Mouse (Mus musculus) G1E (cell line): ENCODE data around the gene Ifi206. TPM values are rescaled to one million over a fixed set of nuclear protein-coding genes. Genes with fewer than 3 reads are reported as not detected.

Source experiments
- ATAC-seq: 2 replicates; pipeline ENCODE4 v1.8.0; 2016; ENCODE audit warnings: mild to moderate bottlenecking; ENCODE audit not compliant: insufficient number of reproducible peaks, poor library complexity, low FRiP score, severe bottlenecking; ENCODE audit errors: extremely low read depth
- DNase-seq: peaks from one replicate; pipeline ENCODE4 v3.0.0; 2012; ENCODE audit warnings: low spot score
- H3K27me3 ChIP-seq: 2 replicates; pipeline ENCODE4 v1.6.1; 2012; ENCODE audit warnings: mild to moderate bottlenecking, low read length, inconsistent platforms; ENCODE audit not compliant: insufficient read depth
- H3K36me3 ChIP-seq: replicated peaks from 2 replicates; pipeline ENCODE3; 2012; ENCODE audit warnings: mild to moderate bottlenecking, inconsistent platforms
- H3K4me1 ChIP-seq: 2 replicates; pipeline ENCODE4 v1.6.1; 2012; ENCODE audit warnings: low read depth, low read length, inconsistent platforms, mixed read lengths; ENCODE audit not compliant: insufficient read depth
- H3K4me3 ChIP-seq: 2 replicates; pipeline ENCODE4 v1.5.1; 2012; ENCODE audit warnings: low read depth, mild to moderate bottlenecking, inconsistent platforms, low read length, moderate library complexity, mixed read lengths
- H3K9me3 ChIP-seq: replicated peaks from 2 replicates; pipeline ENCODE4 v1.6.1; 2012; ENCODE audit warnings: inconsistent platforms
- CTCF ChIP-seq: IDR thresholded peaks from 2 replicates; pipeline ENCODE4 v1.5.1; 2012; ENCODE audit warnings: low read depth, low read length, inconsistent platforms, mixed read lengths
- GATA1 ChIP-seq: IDR thresholded peaks from 2 replicates; pipeline ENCODE4 v1.6.1; 2012; ENCODE audit warnings: borderline replicate concordance, low read length, inconsistent platforms, mixed read lengths
- GATA2 ChIP-seq: IDR thresholded peaks from 2 replicates; pipeline ENCODE4 v1.6.1; 2012; ENCODE audit warnings: low read depth, low read length, inconsistent platforms, borderline replicate concordance
- POLR2AphosphoS5 ChIP-seq: IDR thresholded peaks from 2 replicates; pipeline ENCODE4 v1.6.1; 2012; ENCODE audit warnings: low read depth, low read length, inconsistent platforms; ENCODE audit not compliant: insufficient replicate concordance
- TAL1 ChIP-seq: conservative IDR thresholded peaks from 2 replicates; pipeline ENCODE4 v1.6.1; 2012; ENCODE audit warnings: low read depth, low read length, inconsistent platforms, mixed read lengths
- polyA plus RNA-seq: library from polyadenylated mRNA; stranded (reverse); fragments of >175 nt; gene quantifications from 2 replicates; pipeline ENCODE4 v1.2.3, GENCODE M21; 2012
- total RNA-seq, 2 experiments: library from RNA; stranded (forward) in 1 of 2; stranded (reverse) in 1 of 2; fragments of 200-1000 nt in 1 of 2; fragments of >200 nt in 1 of 2; fragmentation: Nextera tagmentation in 1 of 2; gene quantifications; 2 replicates each; pipeline ENCODE4 v1.2.3; 2014 to 2017

Gene Ifi206
- total and polyA plus RNA-seq, 3 experiments = 0.05 TPM; not detected in 2

- no peaks in the 10 kb centered on the region for H3K36me3 ChIP-seq
- no peaks in the 10 kb centered on the region for H3K27me3 ChIP-seq
- DNase-seq = no peak
- ATAC-seq = no peak
- H3K4me1 ChIP-seq = no peaks in the 10 kb centered on the region
- no peaks in the 10 kb centered on the region for H3K9me3 ChIP-seq
- no peak for TF ChIP-seq GATA2
- TF ChIP-seq TAL1 = no peak
- no peak for TF ChIP-seq CTCF
- TF ChIP-seq GATA1 = no peak
- TF ChIP-seq POLR2AphosphoS5 = no peak
- H3K4me3 ChIP-seq = no peak overlapping the region
Measured at GRCm38 (mm10) chr1:173420374-173420773, 70.5 kb downstream of the Ifi206 start.

GRCm38 (mm10) chr1:173418936-173419621, 71.8 kb downstream of the Ifi206 start:
- Histone ChIP-seq H3K4me3 (no peak overlapping the region), H3K27me3 (no peaks in the 10 kb centered on the region), H3K9me3 (no peaks in the 10 kb centered on the region), H3K36me3 (no peaks in the 10 kb centered on the region), H3K4me1 (no peaks in the 10 kb centered on the region)
- DNase-seq = no peak
- no peak for ATAC-seq
- no peak for TF ChIP-seq GATA1
- no peak for TF ChIP-seq TAL1
- no peak for TF ChIP-seq GATA2
- no peak for TF ChIP-seq CTCF
- no peak for TF ChIP-seq POLR2AphosphoS5

GRCm38 (mm10) chr1:173418516-173418915, 72.3 kb downstream of the Ifi206 start:
- Histone ChIP-seq H3K4me3 (no peak overlapping the region), H3K36me3 (no peaks in the 10 kb centered on the region), H3K9me3 (no peaks in the 10 kb centered on the region), H3K27me3 (no peaks in the 10 kb centered on the region), H3K4me1 (no peaks in the 10 kb centered on the region)
- DNase-seq = no peak
- no peak for TF ChIP-seq GATA2
- TF ChIP-seq TAL1 = no peak
- no peak for TF ChIP-seq GATA1
- TF ChIP-seq CTCF = no peak
- no peak for TF ChIP-seq POLR2AphosphoS5
- no peak for ATAC-seq

Other genes with a start within 250 kb of the Ifi206 start
- not detected in 2 replicates for gene Olfr418, start 225.0 kb downstream of the Ifi206 start, total RNA-seq (2014; fragmentation: Nextera tagmentation)
- gene Olfr418, start 225.0 kb downstream of the Ifi206 start, total RNA-seq (2017) = 0.17 and 0.38 TPM in 2 replicates
- gene Olfr418, start 225.0 kb downstream of the Ifi206 start, polyA plus RNA-seq = not detected in 2 replicates
- gene Mptx2, start 213.3 kb downstream of the Ifi206 start, total RNA-seq (2014; fragmentation: Nextera tagmentation) = not detected in 2 replicates
- gene Mptx2, start 213.3 kb downstream of the Ifi206 start, total RNA-seq (2017) = not detected in 2 replicates
- gene Mptx2, start 213.3 kb downstream of the Ifi206 start, polyA plus RNA-seq = not detected in 2 replicates
- not detected in 2 replicates for gene Ackr1, start 157.3 kb downstream of the Ifi206 start, total RNA-seq (2014; fragmentation: Nextera tagmentation)
- not detected in 2 replicates for gene Ackr1, start 157.3 kb downstream of the Ifi206 start, total RNA-seq (2017)
- gene Ackr1, start 157.3 kb downstream of the Ifi206 start, polyA plus RNA-seq = not detected in 2 replicates
- gene Aim2, start 140.2 kb downstream of the Ifi206 start, total RNA-seq (2014; fragmentation: Nextera tagmentation) = 8.1 TPM in 1 of 2 replicates, not detected in the other
- not detected in 2 replicates for gene Aim2, start 140.2 kb downstream of the Ifi206 start, total RNA-seq (2017)
- not detected in 2 replicates for gene Aim2, start 140.2 kb downstream of the Ifi206 start, polyA plus RNA-seq
- not detected in 2 replicates for gene Cadm3, start 123.3 kb downstream of the Ifi206 start, total RNA-seq (2014; fragmentation: Nextera tagmentation)
- gene Cadm3, start 123.3 kb downstream of the Ifi206 start, total RNA-seq (2017) = 0.44 TPM in 1 of 2 replicates, not detected in the other
- not detected in 2 replicates for gene Cadm3, start 123.3 kb downstream of the Ifi206 start, polyA plus RNA-seq
- gene Ifi214, start 44.9 kb upstream of the Ifi206 start, total RNA-seq (2014; fragmentation: Nextera tagmentation) = not detected in 2 replicates
- 0.06 and 0.16 TPM in 2 replicates for gene Ifi214, start 44.9 kb upstream of the Ifi206 start, total RNA-seq (2017)
- gene Ifi214, start 44.9 kb upstream of the Ifi206 start, polyA plus RNA-seq = not detected in 2 replicates
- not detected in 2 replicates for gene Ifi213, start 108.2 kb upstream of the Ifi206 start, total RNA-seq (2014; fragmentation: Nextera tagmentation)
- 0.11 and 0.17 TPM in 2 replicates for gene Ifi213, start 108.2 kb upstream of the Ifi206 start, total RNA-seq (2017)
- not detected in 2 replicates for gene Ifi213, start 108.2 kb upstream of the Ifi206 start, polyA plus RNA-seq
- gene Ifi209, start 139.9 kb upstream of the Ifi206 start, total RNA-seq (2014; fragmentation: Nextera tagmentation) = not detected in 2 replicates
- 0.12 TPM in 1 of 2 replicates, not detected in the other for gene Ifi209, start 139.9 kb upstream of the Ifi206 start, total RNA-seq (2017)
- gene Ifi209, start 139.9 kb upstream of the Ifi206 start, polyA plus RNA-seq = not detected in 2 replicates
- gene Ifi208, start 182.6 kb upstream of the Ifi206 start, total RNA-seq (2014; fragmentation: Nextera tagmentation) = not detected in 2 replicates
- gene Ifi208, start 182.6 kb upstream of the Ifi206 start, total RNA-seq (2017) = 0.06 and 0.16 TPM in 2 replicates
- gene Ifi208, start 182.6 kb upstream of the Ifi206 start, polyA plus RNA-seq = not detected in 2 replicates